Mouse (Mus musculus): ENCODE data around the gene Adam33.
"Not testable (repeated sequence)": the region's sequence is repeated elsewhere in the genome, so short reads cannot be mapped to it uniquely, and the experiment has no call there.

Gene Adam33

GRCm38 (mm10) chr2:131055631-131056030 lies 8.0 kb downstream of the Adam33 start:
- DNase-seq = peak; percentile 85

GRCm38 (mm10) chr2:131054646-131055264 lies 8.9 kb downstream of the Adam33 start:
- no peak for DNase-seq

- DNase-seq = peak; percentile 68
Measured at GRCm38 (mm10) chr2:131053851-131054645, 9.6 kb downstream of the Adam33 start.

GRCm38 (mm10) chr2:131052862-131053418 lies 10.7 kb downstream of the Adam33 start:
- DNase-seq = no peak

GRCm38 (mm10) chr2:131052043-131052442 lies 11.6 kb downstream of the Adam33 start:
- no peak for DNase-seq

GRCm38 (mm10) chr2:131046025-131046424 lies 17.6 kb downstream of the Adam33 start:
- no peak for DNase-seq

GRCm38 (mm10) chr2:131044989-131045720 lies 18.5 kb downstream of the Adam33 start:
- no peak for DNase-seq

GRCm38 (mm10) chr2:131044354-131044852 lies 19.2 kb downstream of the Adam33 start:
- no peak for DNase-seq

- DNase-seq = no peak
Measured at GRCm38 (mm10) chr2:131042988-131043387, 20.6 kb downstream of the Adam33 start, which contains the start of gene Gfra4. Gene Gfra4 (minus strand): TSS chr2:131043088.

GRCm38 (mm10) chr2:131040854-131041825 lies 22.5 kb downstream of the Adam33 start:
- DNase-seq = peak; percentile 33

- no peak for DNase-seq
Measured at GRCm38 (mm10) chr2:131038675-131039074, 24.9 kb downstream of the Adam33 start.

GRCm38 (mm10) chr2:131038197-131038596 lies 25.4 kb downstream of the Adam33 start:
- DNase-seq = no peak

GRCm38 (mm10) chr2:131037226-131037990 lies 26.2 kb downstream of the Adam33 start:
- DNase-seq = peak; percentile 30

GRCm38 (mm10) chr2:131036757-131037156 lies 26.9 kb downstream of the Adam33 start:
- DNase-seq = no peak

GRCm38 (mm10) chr2:131036343-131036742 lies 27.3 kb downstream of the Adam33 start:
- no peak for DNase-seq

- DNase-seq = not testable (repeated sequence)
Measured at GRCm38 (mm10) chr2:131031406-131031805, 32.2 kb downstream of the Adam33 start.

GRCm38 (mm10) chr2:131030998-131031397 lies 32.6 kb downstream of the Adam33 start:
- DNase-seq = no peak

GRCm38 (mm10) chr2:131030561-131030960 lies 33.1 kb downstream of the Adam33 start:
- no peak for DNase-seq

GRCm38 (mm10) chr2:131029065-131029935 lies 34.3 kb downstream of the Adam33 start:
- DNase-seq = no peak

- no peak for DNase-seq
Measured at GRCm38 (mm10) chr2:131026941-131027340, 36.7 kb downstream of the Adam33 start.

All from thymus, postnatal 4 days (tissue).